Comparison of ENCODE assay signal across 9 mouse cellular contexts in the genomic region with DNA sequence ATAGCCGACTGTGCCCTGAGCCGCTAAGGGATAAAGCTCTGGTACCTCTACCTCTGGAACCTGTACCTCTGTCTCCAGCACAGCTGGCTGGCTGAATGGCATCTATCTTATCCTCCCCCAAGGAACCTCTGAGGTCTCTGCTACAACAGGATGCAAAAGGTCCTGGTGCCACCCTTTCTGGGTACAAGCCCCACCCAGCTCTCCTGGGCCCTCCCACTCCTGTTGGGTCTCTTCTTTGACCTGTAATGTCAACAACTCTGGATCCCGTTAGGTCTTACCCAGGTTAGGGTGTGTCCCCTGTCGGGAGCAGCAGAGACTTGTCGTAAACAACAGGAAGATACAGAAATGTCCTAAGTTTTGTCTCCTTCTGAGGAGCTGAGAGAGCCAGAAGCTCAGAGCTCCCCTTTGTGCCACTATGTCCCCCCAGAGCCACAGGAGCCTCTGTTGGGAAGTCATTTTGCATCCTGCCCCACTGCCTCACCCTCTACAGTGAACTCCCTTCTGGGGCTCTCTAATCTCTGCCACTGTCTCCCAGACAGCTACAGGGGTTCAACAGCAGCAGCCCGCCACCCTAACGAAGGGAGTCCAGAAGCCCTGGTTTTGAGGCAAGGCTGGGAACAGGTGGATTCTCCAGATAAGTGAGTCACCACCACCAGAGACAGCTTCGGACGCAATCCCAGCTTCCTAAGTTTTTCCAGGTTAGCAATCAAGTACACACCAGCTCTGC. TPM values are rescaled to one million over a fixed set of nuclear protein-coding genes. Genes with fewer than 3 reads are reported as not detected.
DNase-seq lines count a peak whose midpoint lies in the region; ATAC-seq and TF ChIP-seq lines count a peak whose summit lies in the region.
"Had no signal": no experiment of that assay in that cellular context is flagged by ENCODE, and none has a peak within 500 bp of the region (broad histone marks: within the 10 kb centered on the region; RNA-seq: fewer than 3 reads in every experiment).

No protein-coding gene starts in this region.

- TF ChIP-seq POLR2A in myocyte (IDR thresholded peaks at IDR 0.05; ENCODE audit: insufficient read length, low read depth), result no peak

- no peak overlapping the region for H3K4me3 ChIP-seq in liver, embryonic 12.5 days
- no peak overlapping the region for H3K4me3 ChIP-seq in liver, embryonic 11.5 days (ENCODE audit: low read depth, low read length)
- H3K4me3 ChIP-seq in hindbrain, embryonic 13.5 days, result no peak overlapping the region
- no peak overlapping the region for H3K4me3 ChIP-seq in myocyte

- peaks cover 87% of the 10 kb centered on the region for H3K79me2 ChIP-seq in myocyte (ENCODE audit: control insufficient read depth, insufficient read depth)

- H3K4me2 ChIP-seq in liver, embryonic 12.5 days, result no peak overlapping the region
- H3K4me2 ChIP-seq in liver, embryonic 11.5 days, result no peak overlapping the region
- no peak overlapping the region for H3K4me2 ChIP-seq in hindbrain, embryonic 13.5 days
- H3K4me2 ChIP-seq in myocyte (ENCODE audit: low read depth), result peak overlapping the region; percentile 64

- no peak; the same call in 1 of the 2 replicates for ATAC-seq in liver, embryonic 12.5 days
- no peak for ATAC-seq in liver, embryonic 11.5 days (replicated peaks; ENCODE audit: low FRiP score)
- peak; percentile 29 for ATAC-seq in activated CD4-positive, CD25-positive, alpha-beta regulatory T cell, adult 4 months
- ATAC-seq in hindbrain, embryonic 13.5 days (ENCODE audit: low FRiP score), result no peak

- intact Hi-C loops in left cerebral cortex, postnatal 4 days (cut with DNase I), result no loop called here

- H3ac ChIP-seq in myocyte (ENCODE audit: control insufficient read depth, insufficient read length), result no peak overlapping the region

- 62% methylated on average over 9 of the region's 9 CpGs for WGBS in liver, embryonic 12.5 days (ENCODE audit: insufficient replicate concordance)
- 69% methylated on average over 9 of the region's 9 CpGs for WGBS in liver, embryonic 11.5 days
- 90% methylated on average over 9 of the region's 9 CpGs for WGBS in hindbrain, embryonic 13.5 days

- peaks cover 74% of the 10 kb centered on the region for H3K4me1 ChIP-seq in liver, embryonic 12.5 days
- H3K4me1 ChIP-seq in liver, embryonic 11.5 days (replicated peaks; ENCODE audit: control insufficient read depth, insufficient read depth, low read length), result peaks cover 63% of the 10 kb centered on the region
- peaks cover 80% of the 10 kb centered on the region for H3K4me1 ChIP-seq in hindbrain, embryonic 13.5 days (replicated peaks)

- peak overlapping the region; percentile 33 for H3K27ac ChIP-seq in liver, embryonic 12.5 days
- no peak overlapping the region for H3K27ac ChIP-seq in liver, embryonic 11.5 days (ENCODE audit: low read depth, low read length)
- H3K27ac ChIP-seq in hindbrain, embryonic 13.5 days, result peak overlapping the region; percentile 69

- H3K36me3 ChIP-seq in liver, embryonic 12.5 days, result peaks cover 23% of the 10 kb centered on the region
- no peaks in the 10 kb centered on the region; the same call in 1 of the 2 replicates for H3K36me3 ChIP-seq in liver, embryonic 11.5 days (ENCODE audit: control insufficient read depth, insufficient read depth, low read length)
- peaks cover 5% of the 10 kb centered on the region; the same call in 1 of the 2 replicates for H3K36me3 ChIP-seq in hindbrain, embryonic 13.5 days
- H3K36me3 ChIP-seq in myocyte (ENCODE audit: control insufficient read depth, insufficient read depth), result no peaks in the 10 kb centered on the region

- no peaks in the 10 kb centered on the region for H3K9me3 ChIP-seq in liver, embryonic 12.5 days (replicated peaks)
- H3K9me3 ChIP-seq in liver, embryonic 11.5 days (ENCODE audit: control insufficient read depth, low read length), result no peaks in the 10 kb centered on the region
- no peaks in the 10 kb centered on the region for H3K9me3 ChIP-seq in hindbrain, embryonic 13.5 days

- no peaks in the 10 kb centered on the region for H3K27me3 ChIP-seq in liver, embryonic 12.5 days (replicated peaks)
- no peaks in the 10 kb centered on the region for H3K27me3 ChIP-seq in liver, embryonic 11.5 days (replicated peaks; ENCODE audit: control insufficient read depth, insufficient read depth, low read length)
- H3K27me3 ChIP-seq in hindbrain, embryonic 13.5 days, result no peaks in the 10 kb centered on the region
- H3K27me3 ChIP-seq in myocyte (ENCODE audit: control insufficient read depth, insufficient read depth, insufficient read length), result no peaks in the 10 kb centered on the region
- H3K27me3 ChIP-seq: Patski had no signal

- peak overlapping the region; percentile 8; the same call in 1 of the 2 replicates for H3K9ac ChIP-seq in liver, embryonic 12.5 days
- H3K9ac ChIP-seq in liver, embryonic 11.5 days (ENCODE audit: low read depth, low read length), result no peak overlapping the region
- H3K9ac ChIP-seq in hindbrain, embryonic 13.5 days, result peak overlapping the region; percentile 53; the same call in 1 of the 2 replicates

- no peak for DNase-seq in liver, embryonic 11.5 days (ENCODE audit: low spot score)
- DNase-seq in kidney, postnatal 10 days, result no peak
- no peak for DNase-seq in left cerebral cortex, postnatal 4 days
- no peak for DNase-seq in ovary, postnatal 10 days (ENCODE audit: low spot score)

TF ChIP-seq in myocyte, 11 proteins besides CTCF, POLR2A, EP300 and RAD21:
- TF ChIP-seq MAX (IDR thresholded peaks at IDR 0.05; ENCODE audit: low read depth), result no peak
- TF ChIP-seq MYOG (IDR thresholded peaks at IDR 0.05; ENCODE audit: control insufficient read depth in 1 of 3, insufficient read depth in 1 of 3, insufficient read length in 2 of 3, low read depth in 2 of 3), result peak in 1 of 3 experiments; percentile 63
- no peak for TF ChIP-seq SRF (IDR thresholded peaks at IDR 0.05; ENCODE audit: control insufficient read depth, insufficient read length, low read depth)
- no peak for TF ChIP-seq TCF12 (IDR thresholded peaks at IDR 0.05; ENCODE audit: insufficient read depth, poor library complexity, severe bottlenecking)
- no peak for TF ChIP-seq TCF3 (IDR thresholded peaks at IDR 0.05; ENCODE audit: insufficient read length, low read depth)
- TF ChIP-seq CEBPB (IDR thresholded peaks at IDR 0.05; ENCODE audit: insufficient read depth, poor library complexity, severe bottlenecking), result no peak
- TF ChIP-seq USF1 (IDR thresholded peaks at IDR 0.05; ENCODE audit: low read depth), result no peak
- no peak for TF ChIP-seq E2F4 (IDR thresholded peaks at IDR 0.05; ENCODE audit: insufficient read depth)
- TF ChIP-seq MYOD1 (IDR thresholded peaks at IDR 0.05; ENCODE audit: control insufficient read depth in 1 of 3, insufficient read length in 2 of 3, low read depth in 2 of 3), result peak in 2 of 3 experiments; percentile 42 to 60
- TF ChIP-seq REST (IDR thresholded peaks at IDR 0.05; ENCODE audit: insufficient read depth, insufficient read length), result no peak
- TF ChIP-seq POLR2AphosphoS2 (IDR thresholded peaks at IDR 0.05; ENCODE audit: insufficient read length, low read depth), result no peak

RNA-seq across cellular contexts. Expression of a gene that starts 47.1 kb away (rescaled TPM):
- 12.1 and 14.8 TPM in 2 replicates for polyA plus RNA-seq in liver, embryonic 12.5 days (2016; fragmentation: Nextera tagmentation; extraction: Ambion mirVana)
- 22.0 and 22.8 TPM in 2 replicates for polyA plus RNA-seq in liver, embryonic 11.5 days (2014; fragmentation: Nextera tagmentation; extraction: Ambion mirVana)
- 10 to 100 TPM; 17.2 to 23.9 TPM for polyA plus RNA-seq in activated CD4-positive, CD25-positive, alpha-beta regulatory T cell, adult 4 months (2017; shearing (Covaris generic))
- 69.8 and 75.4 TPM in 2 replicates for polyA plus RNA-seq in hindbrain, embryonic 13.5 days (2015; fragmentation: Nextera tagmentation; extraction: Ambion mirVana)
- polyA plus RNA-seq in myocyte (2012; fragmentation: generic; extraction: Trizol), result 11.4 TPM
- total RNA-seq in left cerebral cortex, postnatal 4 days (2021), result 100 to 1,000 TPM; 112 to 117 TPM
